Mouse (Mus musculus) testis, postnatal 14 days (tissue): ENCODE measurements around the gene Xirp1.

Source experiments
- DNase-seq: peaks from one replicate; pipeline ENCODE4 v3.0.0; 2021; ENCODE audit warnings: low spot score

The Xirp1 gene

DNA sequence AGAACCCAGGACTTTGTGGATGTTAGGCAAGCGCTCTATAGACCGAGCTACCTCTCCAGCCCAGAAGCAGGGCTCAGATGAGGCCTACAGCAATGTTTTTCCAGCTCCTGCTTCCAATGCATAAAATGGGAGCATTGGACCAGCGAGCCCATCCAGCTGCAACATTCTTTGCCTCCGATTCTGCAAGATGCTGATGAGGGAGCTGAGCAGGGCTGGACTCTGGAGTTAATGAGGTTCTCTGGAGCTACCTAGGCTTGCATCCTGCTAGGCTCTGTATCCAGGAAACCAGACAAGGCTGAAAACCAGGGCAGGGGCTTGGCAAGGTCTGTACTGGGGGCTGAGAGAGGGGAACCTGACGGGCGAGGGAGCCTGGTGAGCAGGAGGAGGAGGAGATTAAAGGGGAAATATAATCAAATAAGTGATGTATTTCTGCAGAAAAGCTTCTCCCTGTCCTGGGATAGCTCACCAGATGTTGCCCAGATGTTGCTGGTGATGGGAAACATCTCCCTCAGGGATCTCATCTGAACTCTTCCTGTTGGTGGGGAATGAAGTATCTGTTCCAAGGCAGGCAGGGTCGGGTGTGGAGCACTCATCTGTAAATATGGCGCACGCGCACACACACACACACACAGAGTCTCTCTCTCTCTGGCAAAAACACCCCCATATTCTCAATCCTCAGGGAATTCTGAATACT lies 37.4 kb downstream of the Xirp1 start:
- DNase-seq, result no peak

DNA sequence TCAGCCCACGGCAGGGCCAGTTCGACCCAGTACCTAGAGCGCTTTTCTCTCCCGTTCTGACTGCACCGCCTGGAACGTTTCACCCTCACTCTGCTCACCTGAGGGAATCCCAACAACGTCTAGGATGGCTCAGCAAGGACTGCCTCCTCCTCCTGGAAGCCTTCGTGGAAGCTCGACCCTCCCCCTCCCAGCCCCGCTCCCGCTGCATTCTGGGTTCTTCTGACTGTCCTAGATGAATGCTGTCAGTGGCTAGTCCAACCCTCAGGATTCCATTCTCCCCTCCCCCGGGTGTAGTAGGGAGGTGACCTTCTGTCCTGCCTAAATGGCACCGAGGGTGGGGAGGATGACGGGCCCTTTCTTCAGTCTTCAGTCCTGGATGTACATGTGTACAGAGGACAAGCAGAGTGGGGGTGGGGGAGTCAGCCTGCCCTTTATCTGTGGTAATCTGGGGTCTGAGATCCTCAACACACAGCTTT lies 38.8 kb downstream of the Xirp1 start, which contains the start of gene Csrnp1:
Gene Csrnp1, minus strand, starts transcription at position 123 of the 476 bp plus-strand sequence.
- DNase-seq, result no peak

DNA sequence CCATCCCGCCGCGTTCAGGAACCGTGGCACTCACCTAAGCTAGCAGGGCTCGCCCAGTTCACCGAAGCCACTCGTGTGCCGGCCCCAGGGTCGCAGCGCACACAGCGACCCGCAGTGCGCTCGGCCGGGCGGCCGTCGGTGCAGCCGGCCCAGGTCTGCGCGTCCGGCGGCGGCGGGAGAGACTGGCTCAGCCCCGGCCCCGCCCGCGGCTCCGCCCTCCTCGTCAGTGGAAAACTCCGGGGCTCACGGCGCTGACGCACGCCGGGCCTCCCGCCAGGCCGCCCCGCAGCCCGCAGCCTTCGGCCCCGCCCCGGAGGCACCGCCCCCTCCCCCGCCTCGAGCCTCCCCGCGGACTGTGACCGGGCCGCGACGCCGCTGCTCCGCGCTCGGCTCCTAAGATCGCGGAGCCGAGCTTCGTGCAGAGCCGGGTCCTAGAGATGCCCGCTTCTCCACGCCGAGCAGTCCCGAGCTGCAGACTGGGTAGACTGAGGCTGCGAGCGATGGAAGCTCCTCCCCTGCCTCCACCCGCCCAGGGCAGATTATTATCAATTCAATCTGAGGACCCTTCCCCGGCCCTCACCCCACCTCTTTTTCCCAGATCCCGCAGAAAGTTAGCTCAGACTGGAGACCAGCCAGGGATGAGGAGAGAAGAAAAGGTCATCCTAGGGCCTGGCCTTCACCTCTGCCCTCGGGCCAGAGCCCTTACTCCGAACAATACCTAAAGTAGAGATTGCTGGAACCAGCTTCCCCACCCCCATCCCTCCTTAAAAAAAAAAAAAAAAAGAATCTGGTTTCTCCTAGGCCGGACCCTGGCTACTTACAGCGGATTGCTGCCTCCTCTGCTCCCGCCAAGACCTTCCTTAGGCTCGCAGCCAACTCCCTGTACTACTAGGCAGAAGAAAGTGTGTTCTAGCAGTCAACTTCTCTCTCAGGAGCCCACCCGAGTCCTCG lies 39.5 kb downstream of the Xirp1 start:
- peak; percentile 85 for DNase-seq

DNA sequence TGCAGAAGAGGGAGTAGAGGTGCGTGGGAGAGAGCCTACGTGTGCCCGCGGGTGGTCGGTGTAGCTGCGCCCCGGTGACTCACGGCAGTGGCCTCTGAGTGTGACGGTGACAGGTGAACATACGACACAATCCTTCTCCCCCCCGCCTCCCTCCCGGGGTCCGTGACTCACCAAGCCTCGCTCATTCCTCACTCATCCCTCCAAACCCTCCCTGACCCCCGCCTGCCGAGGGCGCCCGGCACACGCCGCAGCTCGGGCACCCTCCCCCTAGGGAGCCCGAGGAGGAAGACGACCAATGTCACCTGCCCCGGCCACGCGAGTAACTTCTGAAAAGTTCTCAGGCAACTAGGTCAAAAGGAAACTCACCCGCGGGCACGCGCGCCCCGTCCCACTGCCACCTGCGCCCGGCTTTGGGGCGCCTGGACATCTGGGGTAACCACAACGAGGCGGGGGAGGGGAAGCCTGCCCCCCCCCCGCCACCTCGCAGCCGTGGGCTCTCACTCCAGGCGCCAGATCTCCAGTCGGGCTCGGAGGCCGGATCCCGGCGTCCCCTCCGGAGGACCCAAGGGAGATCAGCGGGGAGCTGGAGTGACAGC lies 40.3 kb downstream of the Xirp1 start:
- DNase-seq, result no peak

DNA sequence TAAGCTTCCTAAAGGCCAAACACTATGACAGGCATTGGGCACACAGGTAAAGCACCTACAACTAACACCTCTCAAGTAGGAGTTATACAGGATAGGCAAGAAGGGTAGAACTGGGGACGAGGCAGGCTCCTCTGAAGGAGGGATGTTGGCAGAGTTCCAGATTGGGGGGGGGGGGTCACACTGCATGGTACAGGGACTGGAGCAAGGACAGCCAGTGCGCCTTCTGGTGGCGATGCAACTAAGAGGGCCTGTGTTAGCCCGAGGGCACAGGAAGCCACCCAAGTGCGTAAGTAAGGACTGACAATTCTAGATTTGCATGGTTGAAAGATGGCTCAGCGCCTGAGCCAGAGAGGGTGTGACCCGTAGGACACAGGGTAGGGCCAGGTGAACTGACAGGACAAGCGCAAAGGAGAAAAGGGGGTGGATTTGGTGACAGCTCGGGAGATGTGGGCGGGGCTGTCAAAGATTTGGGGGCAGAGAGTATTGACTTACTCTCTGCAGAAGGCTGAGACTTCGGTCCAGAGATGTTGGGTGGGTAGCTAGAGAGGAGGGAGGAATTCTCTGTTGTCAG lies 41.1 kb downstream of the Xirp1 start:
- no peak for DNase-seq

DNA sequence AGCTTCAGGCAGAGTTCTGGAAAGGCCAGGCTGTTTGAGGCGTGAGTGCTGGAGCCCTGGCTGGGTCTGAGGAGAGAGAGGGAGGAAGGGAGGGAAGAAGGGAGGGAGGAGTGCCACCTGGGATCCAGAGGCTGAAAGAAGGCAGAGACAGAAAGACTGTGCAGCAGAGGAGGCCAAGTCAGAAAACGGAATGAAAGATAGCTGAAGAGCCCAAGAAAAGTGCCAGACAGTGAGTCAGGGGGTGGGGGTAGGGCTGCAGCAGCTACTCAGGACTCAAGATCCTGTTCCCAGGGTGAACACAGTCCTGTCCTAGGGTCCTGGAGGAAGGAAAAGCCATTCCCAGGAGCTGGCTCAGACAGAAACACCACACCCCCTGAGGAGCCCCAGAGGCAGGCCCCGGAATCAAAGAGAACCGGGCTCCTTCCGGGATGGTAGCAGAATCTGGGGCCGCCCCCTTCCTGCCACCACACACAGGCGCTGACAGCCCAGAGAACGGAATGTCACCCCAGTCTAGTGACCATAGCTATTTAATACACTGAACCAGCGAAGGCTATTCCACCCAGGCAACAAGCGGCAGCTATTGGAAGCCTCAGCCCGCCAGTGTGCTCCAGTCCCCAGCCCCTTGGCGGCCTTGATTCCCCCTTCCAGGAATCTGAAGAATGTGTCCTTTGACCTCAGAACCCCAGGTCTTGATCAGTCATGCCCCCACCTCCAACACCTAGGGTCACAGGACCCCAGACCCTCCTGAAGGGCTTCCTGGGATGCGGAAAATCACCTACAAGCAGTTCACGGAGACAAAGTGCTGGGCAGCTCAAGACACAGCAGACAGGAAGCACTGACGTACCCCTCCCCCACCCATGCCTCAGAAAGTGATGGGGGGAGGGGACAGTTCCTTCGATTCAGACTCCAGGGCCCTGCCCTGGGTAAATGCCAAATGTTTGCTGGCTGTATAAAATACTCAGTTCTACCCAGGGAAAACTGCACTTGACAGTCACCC lies 41.9 kb downstream of the Xirp1 start:
- DNase-seq, result no peak

DNA sequence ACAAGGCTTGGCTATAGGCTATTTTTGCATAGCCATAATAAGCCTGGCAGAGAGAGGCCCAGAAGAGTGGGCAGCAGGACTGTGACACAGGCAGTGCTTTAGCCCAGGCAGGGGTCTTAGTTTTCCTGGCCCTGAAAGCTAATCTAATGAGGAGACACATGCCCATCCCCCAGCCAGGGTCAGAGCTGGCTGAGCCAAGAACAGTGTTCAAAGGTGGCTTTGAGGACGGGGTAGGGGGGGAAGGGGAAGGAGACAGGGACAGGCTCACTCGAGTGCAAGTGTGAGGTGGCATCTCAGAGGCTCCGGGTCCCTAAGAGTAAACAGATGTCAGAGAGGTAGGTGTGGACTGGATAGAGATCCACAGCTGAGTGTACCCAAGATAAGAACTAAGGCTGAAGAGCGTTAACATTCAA lies 42.6 kb downstream of the Xirp1 start:
- no peak for DNase-seq

DNA sequence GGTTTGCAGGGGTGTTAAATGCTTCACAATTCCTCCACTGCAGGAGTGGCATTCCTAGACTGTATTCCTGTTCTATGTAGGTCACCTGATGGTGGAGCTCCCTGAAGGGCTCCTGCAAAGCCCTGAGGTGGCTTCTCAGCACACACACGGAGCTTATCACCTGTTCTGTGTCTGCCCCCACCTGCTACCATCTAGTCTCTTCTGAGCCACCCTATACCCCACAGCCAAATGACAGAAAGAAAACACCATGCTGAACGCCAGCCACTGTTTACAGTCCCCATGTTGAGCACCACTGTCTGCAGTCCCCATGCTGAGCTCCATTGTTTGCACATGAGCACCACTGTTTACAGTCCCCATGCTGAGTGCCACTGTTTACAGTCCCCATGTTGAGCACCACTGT lies 43.6 kb downstream of the Xirp1 start:
- DNase-seq, result no peak

DNA sequence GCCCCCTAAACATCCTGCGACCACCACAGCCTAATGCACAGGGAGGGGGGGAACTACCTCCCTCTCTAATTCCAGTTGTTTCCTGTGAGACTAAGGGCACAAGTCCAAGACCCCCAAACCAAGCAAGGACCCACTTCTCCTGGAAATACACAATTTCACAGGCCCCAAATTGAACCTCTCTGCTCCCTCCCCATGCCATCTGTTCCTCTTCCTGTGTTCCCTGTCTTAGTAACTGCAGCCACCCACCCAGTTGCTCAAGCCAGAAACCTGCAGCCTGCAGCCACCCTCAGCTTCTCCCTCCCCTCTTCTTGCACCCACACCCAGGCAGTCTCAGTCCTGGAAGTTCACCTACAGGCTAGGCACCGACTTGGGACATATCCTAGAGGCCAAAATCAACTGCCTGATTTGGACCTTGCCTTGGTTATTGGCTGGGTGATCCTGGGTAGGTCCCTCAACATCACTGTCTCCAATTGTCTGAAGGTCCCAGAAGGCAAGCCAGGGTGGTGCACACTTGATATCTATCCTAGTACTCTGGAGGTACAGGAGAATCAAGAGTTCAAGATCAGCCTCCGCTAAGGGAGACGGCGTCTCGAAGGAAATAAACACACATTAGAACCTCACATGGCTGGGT lies 44.5 kb downstream of the Xirp1 start:
- DNase-seq, result no peak

DNA sequence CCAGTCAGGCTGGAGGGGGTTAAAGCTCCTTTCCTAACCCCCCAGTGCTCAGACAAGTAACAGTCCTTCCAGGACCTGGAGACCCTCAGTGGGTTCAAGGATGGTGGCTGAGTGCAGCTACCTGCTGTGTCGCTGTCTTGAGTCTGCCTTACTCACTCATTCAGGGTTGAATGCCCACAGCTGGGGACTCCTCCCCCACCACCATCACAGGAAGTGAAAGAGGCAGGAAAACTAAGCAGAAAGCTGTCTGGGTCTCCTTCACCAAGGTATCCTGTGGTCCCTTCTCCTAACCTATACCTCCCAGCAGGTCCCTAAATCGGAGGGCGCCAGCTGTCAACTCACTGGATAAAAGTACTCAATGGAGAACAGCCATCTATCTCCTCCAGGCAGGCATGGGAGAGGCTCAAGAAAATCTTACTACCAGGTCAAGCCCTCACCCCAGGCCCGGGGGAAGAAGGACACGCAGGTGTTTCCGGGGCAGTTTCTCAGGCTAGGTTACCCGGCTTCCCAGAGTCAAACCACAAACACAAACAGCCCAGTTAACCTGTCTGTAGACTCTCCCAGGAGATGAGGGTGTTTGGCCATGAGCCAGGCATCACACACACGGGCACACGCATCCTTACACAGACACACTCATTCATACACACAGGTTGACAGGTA lies 45.1 kb downstream of the Xirp1 start:
- no peak for DNase-seq

DNA sequence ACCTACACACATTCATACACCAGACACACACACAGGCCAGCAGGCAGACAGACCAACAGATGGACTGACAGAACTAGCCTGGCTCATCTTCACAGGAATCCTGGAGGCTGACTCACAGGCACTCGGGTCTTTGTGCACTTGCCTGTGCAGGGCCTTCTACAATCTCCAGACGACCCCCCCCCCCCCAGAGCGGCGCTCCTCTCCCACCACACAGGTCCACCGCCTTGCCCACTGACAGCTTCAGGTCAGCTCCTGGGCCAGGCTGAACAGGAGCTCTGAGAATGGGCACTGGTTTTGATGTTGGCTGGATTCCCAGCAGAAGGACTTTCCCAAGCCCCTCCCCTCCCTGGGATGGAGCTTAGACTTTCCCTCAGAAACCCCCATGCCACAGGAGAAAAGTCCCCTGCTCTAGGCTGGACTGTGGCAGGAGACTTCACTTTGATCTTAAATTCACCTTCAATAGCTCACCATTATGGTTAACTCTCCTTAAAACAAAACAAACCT lies 45.8 kb downstream of the Xirp1 start:
- DNase-seq, result no peak

DNA sequence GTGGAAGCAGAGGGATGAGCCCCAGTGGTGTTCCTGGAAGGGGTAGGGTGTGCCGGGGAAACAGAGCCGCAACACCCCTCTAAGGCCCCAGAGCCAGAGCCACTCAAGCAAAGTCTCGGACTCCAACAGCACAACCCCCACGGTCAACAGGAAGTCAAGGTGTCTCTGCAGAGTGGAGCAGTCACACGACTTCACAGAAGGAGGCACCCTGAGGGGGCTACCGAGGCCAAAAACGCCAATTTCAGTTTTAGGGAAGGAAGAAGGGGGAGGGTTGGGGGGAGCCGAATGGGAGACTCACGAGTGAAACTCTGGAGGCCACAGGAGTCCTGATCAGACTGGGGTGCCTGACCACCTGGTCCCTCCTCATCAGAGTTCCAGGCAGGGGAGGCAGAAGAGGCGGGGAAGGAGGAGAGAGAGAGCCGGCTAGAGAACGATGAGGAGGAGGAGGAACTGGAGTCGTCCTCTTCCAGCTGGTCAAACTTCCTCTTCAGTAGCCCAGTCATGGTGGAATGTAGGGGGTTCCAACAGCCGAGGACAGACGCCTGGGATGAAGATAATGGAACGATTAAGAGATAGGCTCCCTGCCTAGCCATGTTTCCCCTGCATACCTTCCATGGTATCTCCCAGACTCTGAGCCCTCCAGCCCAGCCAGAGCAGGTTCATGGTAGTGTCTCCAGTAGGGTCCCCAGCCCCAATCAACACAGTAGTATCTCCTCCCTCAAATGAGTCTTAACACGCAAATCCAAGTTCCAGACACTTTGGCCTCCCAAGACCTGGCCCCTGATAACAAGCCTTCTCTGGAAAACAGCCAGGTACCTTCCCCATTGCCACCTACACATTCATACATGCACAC lies 46.5 kb downstream of the Xirp1 start:
- no peak for DNase-seq

DNA sequence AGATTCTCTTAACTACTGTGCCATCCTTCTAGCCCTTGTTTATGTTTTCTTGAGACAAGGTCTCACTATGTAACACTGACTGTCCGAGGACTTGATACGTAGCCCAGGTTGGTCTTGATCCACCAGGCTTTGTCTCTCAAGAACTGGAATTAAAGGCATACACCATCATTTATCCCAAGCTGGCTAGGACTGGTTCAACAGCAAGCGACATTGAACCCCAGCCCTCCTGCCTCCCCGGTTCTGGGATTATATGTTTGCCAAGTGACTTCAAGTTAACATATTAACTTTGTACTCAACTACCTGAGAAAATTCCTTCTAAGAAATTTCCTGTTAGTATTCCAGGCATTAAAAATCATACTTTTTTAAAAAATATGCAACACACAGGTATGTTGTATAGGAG lies 48.1 kb downstream of the Xirp1 start:
- no peak for DNase-seq

DNA sequence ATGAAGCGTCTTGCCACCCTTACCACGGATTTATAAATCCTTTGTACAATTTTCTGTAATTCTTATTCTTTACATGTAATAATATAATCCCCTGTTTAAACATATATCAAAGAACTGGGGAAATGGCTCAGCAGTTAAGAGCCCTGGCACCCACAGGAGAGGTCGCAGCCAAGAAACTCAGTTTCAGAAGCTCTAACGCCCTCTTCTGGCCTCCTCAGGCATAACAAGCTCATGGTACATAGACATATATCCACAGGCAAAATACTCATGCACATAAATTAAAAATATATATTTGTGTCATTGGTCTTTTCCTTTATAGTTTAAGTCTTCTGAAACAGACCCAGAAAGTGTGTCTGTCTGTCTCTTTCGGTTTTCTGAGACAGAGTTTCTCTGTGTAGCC lies 48.8 kb downstream of the Xirp1 start:
- DNase-seq, result peak; percentile 65

DNA sequence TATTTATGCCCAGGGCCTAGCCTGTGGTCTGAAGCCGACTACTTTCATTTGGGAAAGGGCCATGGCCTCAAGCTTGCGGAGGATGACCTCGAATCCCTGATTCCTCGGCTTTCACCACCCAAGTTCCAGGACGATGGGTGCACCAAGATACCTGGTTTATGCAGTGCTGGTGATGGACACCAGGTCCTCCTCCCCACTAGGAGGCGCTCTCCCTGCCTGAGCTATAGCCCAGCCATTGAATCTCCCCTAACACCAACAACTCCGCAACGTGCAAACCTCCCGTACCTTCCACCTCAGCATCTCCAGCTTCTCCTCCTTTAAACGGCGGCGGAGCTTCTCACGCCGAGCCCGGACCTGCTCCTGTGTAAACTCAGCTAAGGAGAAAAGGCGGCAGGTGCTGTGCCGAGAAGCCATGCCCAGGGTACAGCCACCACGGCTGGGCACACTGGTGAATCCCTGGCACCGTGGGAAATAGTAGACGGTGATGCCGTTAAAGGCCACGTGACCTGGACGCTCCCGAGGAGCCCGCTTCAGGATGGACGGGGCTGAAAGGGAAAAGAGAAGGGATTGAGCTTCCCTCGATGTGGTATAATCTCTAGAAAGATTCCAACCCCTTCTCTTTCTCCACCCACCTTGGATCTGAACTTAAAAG lies 49.4 kb downstream of the Xirp1 start:
- DNase-seq, result peak; percentile 86

DNA sequence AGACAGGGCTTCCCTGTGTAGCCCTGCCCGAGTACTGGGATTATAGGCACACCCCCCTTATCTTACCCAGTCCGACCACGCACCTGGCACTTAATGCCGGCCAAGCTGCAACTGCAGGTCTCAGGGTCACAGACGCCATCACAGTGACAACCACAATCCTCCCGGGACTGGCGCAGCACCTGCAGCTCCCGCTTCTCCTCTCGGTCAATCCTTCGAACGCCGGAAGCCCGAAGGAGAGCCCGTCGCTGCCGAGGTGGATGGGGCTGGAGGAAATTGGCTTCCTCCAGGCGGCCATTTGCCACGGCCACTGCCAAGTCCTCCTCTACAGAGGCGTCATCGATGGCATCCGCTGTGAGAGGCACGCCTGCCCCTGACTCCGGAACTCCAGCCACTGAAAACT lies 50.1 kb downstream of the Xirp1 start:
- no peak for DNase-seq

DNA sequence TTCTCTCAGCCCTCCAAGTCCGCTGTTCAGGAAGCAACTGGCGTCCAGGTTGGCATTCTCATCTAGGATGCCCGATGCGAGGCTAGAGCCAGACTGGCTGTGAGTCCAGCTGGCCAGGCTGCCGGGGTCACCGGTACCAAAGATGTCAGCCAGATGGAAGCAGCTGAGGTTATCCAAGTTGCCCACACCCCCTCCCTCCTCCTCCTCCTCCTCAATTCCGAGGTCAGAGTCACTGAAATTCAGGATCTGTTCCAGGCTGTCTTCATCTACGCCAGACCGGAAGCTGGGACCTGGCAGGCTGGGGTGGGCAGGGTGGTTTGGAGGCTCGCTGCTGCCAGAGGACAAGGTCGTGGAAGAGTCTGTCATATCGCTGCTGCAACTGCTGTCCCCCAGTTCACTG lies 50.8 kb downstream of the Xirp1 start:
- DNase-seq, result no peak

DNA sequence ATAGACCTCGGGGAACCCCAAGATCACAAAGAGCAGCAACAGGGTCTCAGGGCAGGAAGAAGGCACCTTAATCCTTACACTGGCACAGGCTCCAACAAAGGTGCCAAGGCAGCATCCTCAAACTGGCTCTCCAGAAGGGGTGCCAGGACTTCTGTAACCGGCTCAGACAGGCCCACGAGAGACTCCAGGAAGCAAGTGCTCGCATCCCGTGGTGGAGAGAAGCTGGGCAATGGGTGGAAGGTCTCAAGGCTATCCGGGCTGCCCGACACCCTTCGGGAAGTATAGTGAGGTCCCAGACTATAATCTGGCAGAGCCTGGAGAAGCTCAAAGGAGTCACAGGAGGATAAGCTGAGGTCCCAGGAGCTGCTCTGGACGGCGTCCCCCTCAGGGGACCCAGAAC lies 51.2 kb downstream of the Xirp1 start:
- no peak for DNase-seq
